27 mouse cellular contexts compared by ENCODE assay signal in genomic region chr12:83220964-83221363, GRCm38 (mm10).
"Had no signal": no experiment of that assay in that cellular context is flagged by ENCODE, and none has a peak within 500 bp of the region (broad histone marks: within the 10 kb centered on the region; RNA-seq: fewer than 3 reads in every experiment).

No protein-coding gene starts in this region.

- H3K36me3 ChIP-seq: heart, embryonic 13.5 days; heart, embryonic 15.5 days; hindbrain, embryonic 10.5 days; hindbrain, embryonic 12.5 days; intestine, embryonic 15.5 days; limb, embryonic 10.5 days; limb, embryonic 12.5 days had no signal

- H3K4me2 ChIP-seq: heart, embryonic 11.5 days; heart, embryonic 13.5 days; heart, embryonic 15.5 days; hindbrain, embryonic 12.5 days; hindbrain, embryonic 14.5 days; intestine, embryonic 15.5 days; limb, embryonic 12.5 days had no signal

- H3K4me3 ChIP-seq: gastrocnemius, adult 2 months; heart, adult 2 months; heart, embryonic 13.5 days; heart, embryonic 15.5 days; hindbrain, embryonic 10.5 days; hindbrain, embryonic 12.5 days; intestine, embryonic 15.5 days; layer of hippocampus, adult 2 months; left cerebral cortex, adult 2 months; limb, embryonic 10.5 days; limb, embryonic 12.5 days had no signal

- H3K27me3 ChIP-seq: heart, embryonic 13.5 days; heart, embryonic 15.5 days; hindbrain, embryonic 12.5 days; intestine, embryonic 15.5 days; limb, embryonic 12.5 days had no signal

- ATAC-seq: forebrain, embryonic 16.5 days; hindbrain, embryonic 16.5 days; inflammation-experienced regulatory T-cells, adult 6 months; intestine, embryonic 15.5 days; intestine, postnatal 0 days had no signal

- H3K27ac ChIP-seq: gastrocnemius, adult 2 months; heart, adult 2 months; heart, embryonic 13.5 days; heart, embryonic 15.5 days; hindbrain, embryonic 10.5 days; hindbrain, embryonic 12.5 days; hindbrain, embryonic 14.5 days; intestine, embryonic 15.5 days; layer of hippocampus, adult 2 months; left cerebral cortex, adult 2 months; limb, embryonic 10.5 days; limb, embryonic 12.5 days had no signal

- H3K4me1 ChIP-seq: heart, embryonic 15.5 days; hindbrain, embryonic 10.5 days; hindbrain, embryonic 12.5 days; intestine, embryonic 15.5 days; limb, embryonic 10.5 days; limb, embryonic 12.5 days had no signal

- H3K9me3 ChIP-seq: heart, embryonic 13.5 days; heart, embryonic 15.5 days; hindbrain, embryonic 10.5 days; hindbrain, embryonic 12.5 days; intestine, embryonic 15.5 days; limb, embryonic 10.5 days; limb, embryonic 12.5 days had no signal

- DNase-seq: gastrocnemius, adult 2 months; gastrocnemius, postnatal 10 days; gastrocnemius, postnatal 25 days; heart, adult 11 months; heart, adult 2 months; heart, postnatal 14 days; heart, postnatal 4 days; kidney, adult 18-20 months; kidney, adult 8-10 months; kidney, postnatal 10 days; kidney, postnatal 4 days; liver had no signal

- H3K9ac ChIP-seq: heart, embryonic 13.5 days; heart, embryonic 15.5 days; hindbrain, embryonic 12.5 days; hindbrain, embryonic 14.5 days; intestine, embryonic 15.5 days; limb, embryonic 12.5 days had no signal
